Mouse (Mus musculus): ENCODE measurements around the gene Borcs7. TPM values are rescaled to one million over a fixed set of nuclear protein-coding genes. Genes with fewer than 3 reads are reported as not detected.
A peak's percentile ranks its signal among the peaks of the same experiment; 100 is the strongest.

The Borcs7 gene
- total and polyA plus RNA-seq, 3 experiments = 1.5 to 6.5 (median 5.1) TPM

- no peaks in the 10 kb centered on the region for H3K9me3 ChIP-seq (replicated peaks)
- no peak for TF ChIP-seq CTCF (IDR thresholded peaks at IDR 0.05; ENCODE audit: low read depth, low read length)
- no peak for TF ChIP-seq POLR2AphosphoS5 (IDR thresholded peaks at IDR 0.05; ENCODE audit: insufficient replicate concordance, low read depth, low read length)
- no peak for TF ChIP-seq GATA1 (IDR thresholded peaks at IDR 0.05; ENCODE audit: borderline replicate concordance, low read length)
- TF ChIP-seq GATA2 (IDR thresholded peaks at IDR 0.05; ENCODE audit: borderline replicate concordance, low read depth, low read length) = no peak
- no peak for TF ChIP-seq TAL1 (conservative IDR thresholded peaks at IDR 0.05; ENCODE audit: low read depth, low read length)
- peaks cover 58% of the 10 kb centered on the region for H3K27me3 ChIP-seq (ENCODE audit: insufficient read depth, low read length)
- DNase-seq (ENCODE audit: low spot score) (no peak), ATAC-seq (ENCODE audit: extremely low read depth, insufficient number of reproducible peaks, low FRiP score, poor library complexity, severe bottlenecking) (no peak)
- peaks cover 24% of the 10 kb centered on the region for H3K4me1 ChIP-seq (ENCODE audit: insufficient read depth, low read depth, low read length)
- no peaks in the 10 kb centered on the region for H3K36me3 ChIP-seq (replicated peaks)
- H3K4me3 ChIP-seq (ENCODE audit: low read depth, low read length) = no peak overlapping the region
Measured at GRCm38 (mm10) chr19:46735241-46735640, 45.5 kb downstream of the Borcs7 start.

GRCm38 (mm10) chr19:46737106-46737505, 47.4 kb downstream of the Borcs7 start:
- no peak for ATAC-seq (ENCODE audit: extremely low read depth, insufficient number of reproducible peaks, low FRiP score, poor library complexity, severe bottlenecking)
- Histone ChIP-seq H3K4me3 (ENCODE audit: low read depth, low read length) (no peak overlapping the region), H3K27me3 (ENCODE audit: insufficient read depth, low read length) (peaks cover 62% of the 10 kb centered on the region), H3K36me3 (replicated peaks) (no peaks in the 10 kb centered on the region), H3K4me1 (ENCODE audit: insufficient read depth, low read depth, low read length) (peaks cover 19% of the 10 kb centered on the region), H3K9me3 (replicated peaks) (no peaks in the 10 kb centered on the region)
- TF ChIP-seq TAL1 (conservative IDR thresholded peaks at IDR 0.05; ENCODE audit: low read depth, low read length) = no peak
- no peak for TF ChIP-seq CTCF (IDR thresholded peaks at IDR 0.05; ENCODE audit: low read depth, low read length)
- no peak for TF ChIP-seq GATA2 (IDR thresholded peaks at IDR 0.05; ENCODE audit: borderline replicate concordance, low read depth, low read length)
- TF ChIP-seq GATA1 (IDR thresholded peaks at IDR 0.05; ENCODE audit: borderline replicate concordance, low read length) = no peak
- no peak for TF ChIP-seq POLR2AphosphoS5 (IDR thresholded peaks at IDR 0.05; ENCODE audit: insufficient replicate concordance, low read depth, low read length)
- no peak for DNase-seq (ENCODE audit: low spot score)

GRCm38 (mm10) chr19:46740341-46741008, 50.8 kb downstream of the Borcs7 start:
- DNase-seq (ENCODE audit: low spot score) (no peak), ATAC-seq (ENCODE audit: extremely low read depth, insufficient number of reproducible peaks, low FRiP score, poor library complexity, severe bottlenecking) (no peak; the same call in 1 of the 2 replicates)
- TF ChIP-seq POLR2AphosphoS5 (IDR thresholded peaks at IDR 0.05; ENCODE audit: insufficient replicate concordance, low read depth, low read length) (no peak), CTCF (IDR thresholded peaks at IDR 0.05; ENCODE audit: low read depth, low read length) (peak; percentile 61), TAL1 (conservative IDR thresholded peaks at IDR 0.05; ENCODE audit: low read depth, low read length) (no peak)
- H3K4me3 ChIP-seq (ENCODE audit: low read depth, low read length) = no peak overlapping the region
- no peaks in the 10 kb centered on the region for H3K36me3 ChIP-seq (replicated peaks)
- no peaks in the 10 kb centered on the region for H3K9me3 ChIP-seq (replicated peaks)
- peaks cover 57% of the 10 kb centered on the region for H3K27me3 ChIP-seq (ENCODE audit: insufficient read depth, low read length)
- peaks cover 5% of the 10 kb centered on the region for H3K4me1 ChIP-seq (ENCODE audit: insufficient read depth, low read depth, low read length)

GRCm38 (mm10) chr19:46741574-46741973, 51.9 kb downstream of the Borcs7 start:
- H3K27me3 ChIP-seq (ENCODE audit: insufficient read depth, low read length) = peaks cover 60% of the 10 kb centered on the region
- no peak overlapping the region for H3K4me3 ChIP-seq (ENCODE audit: low read depth, low read length)
- DNase-seq (ENCODE audit: low spot score) (no peak), ATAC-seq (ENCODE audit: extremely low read depth, insufficient number of reproducible peaks, low FRiP score, poor library complexity, severe bottlenecking) (no peak; the same call in 1 of the 2 replicates)
- H3K36me3 ChIP-seq (replicated peaks) = no peaks in the 10 kb centered on the region
- no peak for TF ChIP-seq POLR2AphosphoS5 (IDR thresholded peaks at IDR 0.05; ENCODE audit: insufficient replicate concordance, low read depth, low read length)
- no peak for TF ChIP-seq GATA2 (IDR thresholded peaks at IDR 0.05; ENCODE audit: borderline replicate concordance, low read depth, low read length)
- TF ChIP-seq TAL1 (conservative IDR thresholded peaks at IDR 0.05; ENCODE audit: low read depth, low read length) = no peak
- TF ChIP-seq GATA1 (IDR thresholded peaks at IDR 0.05; ENCODE audit: borderline replicate concordance, low read length) = no peak
- TF ChIP-seq CTCF (IDR thresholded peaks at IDR 0.05; ENCODE audit: low read depth, low read length) = no peak
- H3K9me3 ChIP-seq (replicated peaks) = no peaks in the 10 kb centered on the region
- H3K4me1 ChIP-seq (ENCODE audit: insufficient read depth, low read depth, low read length) = peaks cover 4% of the 10 kb centered on the region

GRCm38 (mm10) chr19:46744681-46745080, 55.0 kb downstream of the Borcs7 start:
- TF ChIP-seq POLR2AphosphoS5 (IDR thresholded peaks at IDR 0.05; ENCODE audit: insufficient replicate concordance, low read depth, low read length) = no peak
- no peak for TF ChIP-seq GATA1 (IDR thresholded peaks at IDR 0.05; ENCODE audit: borderline replicate concordance, low read length)
- no peak for TF ChIP-seq TAL1 (conservative IDR thresholded peaks at IDR 0.05; ENCODE audit: low read depth, low read length)
- TF ChIP-seq GATA2 (IDR thresholded peaks at IDR 0.05; ENCODE audit: borderline replicate concordance, low read depth, low read length) = no peak
- TF ChIP-seq CTCF (IDR thresholded peaks at IDR 0.05; ENCODE audit: low read depth, low read length) = no peak
- Histone ChIP-seq H3K4me3 (ENCODE audit: low read depth, low read length) (no peak overlapping the region), H3K27me3 (ENCODE audit: insufficient read depth, low read length) (peaks cover 42% of the 10 kb centered on the region), H3K9me3 (replicated peaks) (no peaks in the 10 kb centered on the region), H3K36me3 (replicated peaks) (no peaks in the 10 kb centered on the region), H3K4me1 (ENCODE audit: insufficient read depth, low read depth, low read length) (no peaks in the 10 kb centered on the region)
- ATAC-seq (ENCODE audit: extremely low read depth, insufficient number of reproducible peaks, low FRiP score, poor library complexity, severe bottlenecking) (no peak), DNase-seq (ENCODE audit: low spot score) (no peak)

GRCm38 (mm10) chr19:46747799-46748198, 58.1 kb downstream of the Borcs7 start:
- Histone ChIP-seq H3K4me1 (ENCODE audit: insufficient read depth, low read depth, low read length) (no peaks in the 10 kb centered on the region), H3K27me3 (ENCODE audit: insufficient read depth, low read length) (peaks cover 39% of the 10 kb centered on the region), H3K9me3 (replicated peaks) (no peaks in the 10 kb centered on the region), H3K4me3 (ENCODE audit: low read depth, low read length) (no peak overlapping the region), H3K36me3 (replicated peaks) (no peaks in the 10 kb centered on the region)
- no peak for ATAC-seq (ENCODE audit: extremely low read depth, insufficient number of reproducible peaks, low FRiP score, poor library complexity, severe bottlenecking)
- DNase-seq (ENCODE audit: low spot score) = no peak
- TF ChIP-seq CTCF (IDR thresholded peaks at IDR 0.05; ENCODE audit: low read depth, low read length) (no peak), TAL1 (conservative IDR thresholded peaks at IDR 0.05; ENCODE audit: low read depth, low read length) (no peak), POLR2AphosphoS5 (IDR thresholded peaks at IDR 0.05; ENCODE audit: insufficient replicate concordance, low read depth, low read length) (no peak), GATA1 (IDR thresholded peaks at IDR 0.05; ENCODE audit: borderline replicate concordance, low read length) (no peak), GATA2 (IDR thresholded peaks at IDR 0.05; ENCODE audit: borderline replicate concordance, low read depth, low read length) (no peak)
